Mouse (Mus musculus) MEL-GATA-1-ER (cell line): Measurements from ENCODE around the gene Atg16l2.

Experiments
- DNase-seq: peaks from one replicate; pipeline ENCODE4 v3.0.0-alpha.2; 2012; ENCODE audit warnings: low read depth; ENCODE audit errors: extremely low read depth

Gene Atg16l2

DNA sequence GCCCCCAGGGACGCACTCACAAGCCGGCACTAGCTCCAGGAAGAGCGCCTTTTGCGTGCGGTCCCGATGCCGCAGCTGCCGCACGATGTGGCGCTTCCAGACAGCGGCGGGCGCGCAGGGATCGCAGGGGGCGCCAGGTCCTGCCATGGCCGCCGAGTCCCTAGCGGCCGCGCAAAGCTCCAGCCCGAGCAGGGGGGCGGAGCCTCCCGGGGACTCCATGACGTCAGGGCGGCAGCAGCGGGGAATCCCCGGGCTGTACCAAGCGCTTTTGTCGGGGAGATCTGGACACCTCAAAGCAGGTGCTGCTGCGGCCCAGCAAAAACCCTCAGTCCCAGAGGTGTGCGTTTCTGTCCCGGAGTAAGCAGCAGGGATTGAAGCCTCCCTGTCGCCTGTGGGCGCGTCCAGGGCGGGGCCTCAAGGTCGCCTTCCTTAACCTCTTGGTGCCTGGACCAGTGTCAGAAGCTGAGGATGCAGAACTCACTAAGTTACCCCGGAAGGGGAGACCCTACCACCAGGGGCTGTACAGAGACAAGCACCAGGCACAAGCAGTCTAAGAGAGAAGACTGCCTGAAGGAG is at the start of gene Atg16l2:
Gene Atg16l2 (minus strand): TSS at position 371 of the 576 bp plus-strand sequence.
- peak; percentile 85 for DNase-seq

DNA sequence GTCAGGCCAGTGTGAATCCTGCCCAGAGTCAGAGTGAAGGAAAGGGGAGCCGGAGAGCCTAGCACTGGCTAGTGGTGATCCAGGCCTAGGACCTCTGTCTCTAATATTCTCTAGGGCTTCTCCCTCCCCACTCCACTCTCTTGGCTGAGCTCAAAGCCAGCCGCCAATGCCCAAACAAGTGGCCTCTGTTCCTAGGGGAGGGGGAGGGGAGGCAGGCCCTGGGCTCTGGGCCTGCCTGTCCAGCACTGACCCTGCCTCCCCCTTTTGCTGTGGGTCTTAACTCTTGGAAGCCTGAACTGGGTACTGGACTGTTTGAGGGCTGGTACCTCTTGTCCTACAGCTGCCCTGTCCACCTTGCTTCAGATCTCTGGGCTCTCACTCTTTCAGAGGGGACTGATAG is 47.8 kb upstream of the Atg16l2 start:
- DNase-seq, result no peak

- no peak for DNase-seq
These were observed 46.3 kb upstream of the Atg16l2 start for GRCm38 (mm10) chr7:101348312-101348711.

DNA sequence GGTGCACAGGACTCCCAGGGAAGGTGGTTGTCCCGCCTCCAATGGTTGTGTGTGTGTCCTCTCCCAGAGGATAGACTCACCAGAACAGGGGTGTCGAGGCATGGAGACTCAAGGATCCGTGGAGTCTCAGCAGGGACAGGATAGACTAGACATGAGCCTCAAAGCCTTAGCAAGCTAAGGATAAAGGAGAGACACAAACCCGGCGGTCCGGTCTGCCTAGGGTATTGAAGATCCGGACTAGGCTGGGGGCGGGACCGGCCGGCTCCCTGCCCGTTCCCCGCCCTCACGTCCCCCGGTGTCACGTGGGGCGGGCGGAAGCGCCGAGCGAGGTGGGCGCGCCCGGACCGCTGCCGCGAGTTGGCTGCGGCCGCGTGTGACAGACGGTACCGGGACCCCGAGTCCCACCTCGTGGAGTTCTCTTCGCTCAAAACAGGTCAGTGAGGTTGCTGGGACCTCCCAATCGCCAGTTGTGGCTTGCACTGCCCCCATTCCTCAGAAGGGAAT is 45.8 kb upstream of the Atg16l2 start, which contains the start of gene Arap1:
Gene Arap1 (plus strand): TSS at position 301 of the 504 bp plus-strand sequence.
- no peak for DNase-seq

DNA sequence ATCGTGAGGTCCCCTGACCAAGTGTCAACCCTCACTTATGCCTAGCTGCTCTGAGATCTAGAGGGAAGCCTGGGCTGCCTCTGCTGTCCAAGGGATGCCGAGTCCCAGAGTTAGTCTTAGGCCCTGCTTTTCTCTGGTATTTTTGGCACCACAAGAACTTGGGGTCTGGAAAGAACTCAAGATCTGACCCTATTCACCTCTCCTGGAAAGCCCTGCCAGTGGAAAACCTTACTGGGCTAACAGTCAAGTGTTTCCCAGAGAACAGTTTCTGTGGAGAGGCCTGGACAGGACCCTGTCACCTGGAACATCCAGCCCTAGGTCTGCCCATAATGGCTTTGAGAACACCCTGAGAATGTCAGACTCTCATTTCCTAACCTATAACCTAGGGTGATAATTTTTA is 44.9 kb upstream of the Atg16l2 start:
- DNase-seq, result no peak

DNA sequence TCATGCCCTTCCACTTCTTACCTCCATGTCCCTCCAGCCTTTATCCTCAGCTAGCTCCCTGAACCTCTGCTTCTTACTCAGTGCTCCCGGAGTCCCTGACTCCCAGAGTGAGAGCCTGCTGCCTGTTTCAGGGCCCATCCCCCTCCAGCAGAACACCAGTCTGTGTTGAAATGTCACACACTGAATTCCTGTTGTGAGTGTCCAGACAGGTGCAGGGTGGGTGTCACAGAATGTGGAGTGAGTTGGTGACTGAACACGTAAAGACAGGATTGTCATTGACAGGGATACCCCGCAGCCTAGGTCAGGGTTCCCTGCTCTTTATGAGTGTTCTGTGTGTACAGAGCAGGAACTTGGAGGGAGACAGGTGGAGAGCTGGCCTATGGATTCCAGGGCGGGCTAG is 42.8 kb upstream of the Atg16l2 start:
- no peak for DNase-seq

DNA sequence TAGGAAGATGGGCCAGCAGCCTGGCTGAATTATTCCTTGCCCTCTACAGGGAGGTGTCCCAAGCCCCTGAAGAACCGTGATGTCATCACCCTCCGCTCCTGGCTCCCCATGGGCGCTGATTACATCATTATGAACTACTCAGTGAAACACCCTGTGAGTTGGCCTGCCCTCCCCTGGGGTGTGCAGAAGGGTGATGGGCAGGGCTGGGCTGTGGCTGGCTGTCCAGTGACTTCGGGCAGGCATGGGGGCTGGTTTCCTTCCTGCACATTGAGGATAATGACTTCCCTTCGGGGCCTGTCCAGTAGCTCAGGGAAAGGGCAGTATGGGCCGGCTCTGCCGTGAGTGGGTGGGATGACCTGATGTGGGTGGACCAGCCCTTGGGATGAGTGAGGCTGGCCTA is 41.1 kb upstream of the Atg16l2 start:
- DNase-seq, result no peak

DNA sequence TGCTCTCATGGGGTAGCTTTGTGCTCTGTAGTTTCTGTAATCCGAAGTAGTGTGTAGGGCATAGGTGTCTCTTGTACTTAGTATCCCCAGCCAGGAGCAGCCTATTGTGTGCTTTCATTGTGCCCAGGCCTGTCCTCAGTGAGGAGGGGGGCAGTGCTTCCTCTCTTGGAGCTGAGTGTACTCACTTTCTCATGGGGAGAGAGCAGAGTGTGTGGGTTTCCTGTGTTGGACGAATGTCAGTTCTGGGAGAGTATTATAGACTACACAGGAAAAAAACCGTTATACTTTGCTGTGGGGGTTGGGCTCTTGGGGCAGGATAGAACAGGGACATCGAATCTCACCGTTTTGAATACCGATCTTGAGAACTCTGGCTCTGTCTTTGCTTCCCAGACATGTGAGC is 39.4 kb upstream of the Atg16l2 start:
- no peak for DNase-seq

DNA sequence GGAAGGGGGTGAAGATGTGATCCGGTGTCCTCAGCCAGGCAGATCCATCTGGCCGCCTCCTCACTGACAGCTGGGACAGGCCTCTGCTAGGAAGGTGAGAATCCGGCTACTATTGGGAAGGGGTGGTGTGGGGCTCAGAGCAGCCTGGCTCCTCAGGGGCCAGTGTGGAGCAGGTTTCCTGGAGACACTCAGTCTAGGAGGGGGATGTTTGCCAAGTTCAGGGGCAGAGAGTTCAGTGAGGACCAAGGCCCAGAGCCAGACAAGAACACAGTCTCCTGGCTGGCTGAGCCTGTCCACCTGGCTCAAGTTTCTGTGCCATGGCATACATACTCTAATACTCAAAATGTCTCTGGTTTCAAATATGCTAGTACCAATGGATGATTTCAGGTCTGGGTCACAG is 35.4 kb upstream of the Atg16l2 start:
- DNase-seq, result no peak

DNA sequence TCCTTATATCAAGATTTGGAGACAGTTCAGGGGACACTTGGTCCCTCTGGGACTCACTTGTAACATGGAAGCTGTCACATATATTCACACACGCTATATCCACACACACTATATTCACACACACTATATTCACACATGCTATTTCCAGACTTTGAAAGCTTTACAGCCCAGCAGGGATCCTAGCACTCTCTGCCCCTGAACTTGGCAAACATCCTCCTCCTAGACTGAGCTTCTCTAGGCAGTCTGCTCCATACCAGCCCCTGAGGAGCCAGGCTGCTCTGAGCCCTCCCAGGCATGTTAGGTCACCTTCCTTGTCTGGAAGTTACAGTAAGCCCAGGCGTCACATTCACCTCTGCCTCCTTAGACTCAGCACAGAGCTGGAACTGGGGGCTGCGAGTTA is 34.6 kb upstream of the Atg16l2 start:
- no peak for DNase-seq

DNA sequence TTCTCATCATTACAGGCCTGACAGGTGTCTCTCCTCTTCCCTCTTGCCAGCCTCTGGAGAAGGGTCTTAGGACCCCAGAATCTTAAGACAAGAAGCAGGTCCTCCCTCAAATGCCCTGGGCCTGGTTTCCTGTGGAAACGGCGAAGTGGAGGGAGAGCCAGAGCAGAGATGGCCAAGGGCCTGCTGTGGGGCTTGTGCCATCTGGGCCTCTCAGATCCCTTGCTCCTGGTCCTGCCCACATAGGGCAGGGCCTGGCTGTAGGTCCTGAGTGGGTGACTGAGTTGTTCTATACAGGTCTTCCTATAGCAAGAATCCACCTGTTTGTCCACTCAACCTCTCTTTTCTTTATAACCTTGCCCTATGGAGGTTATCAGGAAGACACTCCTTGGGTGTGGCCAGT is 33.2 kb upstream of the Atg16l2 start:
- DNase-seq, result no peak

- no peak for DNase-seq
These were observed 30.2 kb upstream of the Atg16l2 start for GRCm38 (mm10) chr7:101332045-101332831.

DNA sequence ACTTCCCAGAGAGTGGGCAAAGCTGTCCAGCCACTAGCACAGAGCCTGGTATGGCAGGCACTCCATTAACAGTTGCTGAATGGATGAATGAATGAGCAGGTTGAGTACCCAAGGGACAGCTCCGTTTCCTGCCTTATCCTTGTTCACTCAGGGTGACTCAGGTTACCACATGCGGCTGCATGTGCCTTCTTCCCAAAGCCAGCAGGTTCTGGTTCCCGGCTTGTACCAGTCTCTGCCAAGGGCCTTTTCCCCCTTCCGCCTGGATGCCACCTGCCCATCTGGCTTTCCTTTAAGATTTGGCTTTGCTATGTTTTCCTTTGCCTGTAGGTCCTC is 28.8 kb upstream of the Atg16l2 start:
- no peak for DNase-seq

GRCm38 (mm10) chr7:101330074-101330840 is 28.2 kb upstream of the Atg16l2 start:
- no peak for DNase-seq

GRCm38 (mm10) chr7:101329606-101330005 is 27.6 kb upstream of the Atg16l2 start:
- DNase-seq, result no peak

DNA sequence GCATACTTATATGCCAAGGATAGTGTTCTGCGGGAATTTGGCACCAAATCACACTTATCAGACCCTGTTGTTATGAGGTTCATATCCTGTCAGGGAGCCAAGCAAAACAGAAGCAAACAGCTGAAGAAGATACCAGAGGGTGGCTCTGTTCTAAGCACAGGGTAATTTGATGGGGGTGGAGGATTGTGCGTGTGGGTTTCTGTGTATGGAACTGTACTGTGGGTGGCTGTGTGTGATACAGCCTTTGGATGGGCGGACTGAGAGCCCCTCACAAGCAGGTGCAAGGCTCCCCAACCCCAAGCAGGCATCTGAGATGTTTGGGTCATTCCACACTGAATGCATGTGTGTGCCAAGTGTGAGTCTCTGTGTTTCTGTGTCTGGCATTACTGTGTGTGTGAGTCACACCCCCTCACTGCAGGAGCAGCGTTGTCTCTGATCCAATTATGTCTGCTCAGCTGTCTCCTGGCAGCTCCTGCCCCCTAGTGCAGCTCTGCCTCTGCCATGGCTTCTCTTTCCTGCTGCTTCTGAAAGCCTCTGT is 26.6 kb upstream of the Atg16l2 start:
- no peak for DNase-seq

DNA sequence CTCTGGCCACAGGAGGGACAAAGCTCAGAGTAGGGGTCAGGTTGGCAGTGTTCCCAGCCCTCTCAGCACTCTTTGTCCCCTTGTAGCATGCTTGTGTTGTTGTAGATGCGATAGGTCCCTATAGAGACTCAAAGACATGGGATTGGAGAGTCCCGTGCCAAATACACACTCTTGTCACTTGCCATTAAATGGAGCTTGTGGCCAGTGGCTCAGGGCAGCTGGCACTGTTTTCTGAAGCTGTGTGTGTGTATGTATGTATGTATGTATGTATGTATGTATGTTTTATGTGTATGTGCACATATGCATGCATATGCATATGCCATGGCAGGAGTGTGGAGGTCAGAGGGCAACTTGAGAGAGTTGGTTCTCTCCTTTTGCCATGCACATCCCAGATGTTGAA is 25.7 kb upstream of the Atg16l2 start:
- no peak for DNase-seq

GRCm38 (mm10) chr7:101327263-101327662 is 25.2 kb upstream of the Atg16l2 start:
- no peak for DNase-seq

GRCm38 (mm10) chr7:101326006-101326405 is 24.0 kb upstream of the Atg16l2 start:
- DNase-seq, result no peak

DNA sequence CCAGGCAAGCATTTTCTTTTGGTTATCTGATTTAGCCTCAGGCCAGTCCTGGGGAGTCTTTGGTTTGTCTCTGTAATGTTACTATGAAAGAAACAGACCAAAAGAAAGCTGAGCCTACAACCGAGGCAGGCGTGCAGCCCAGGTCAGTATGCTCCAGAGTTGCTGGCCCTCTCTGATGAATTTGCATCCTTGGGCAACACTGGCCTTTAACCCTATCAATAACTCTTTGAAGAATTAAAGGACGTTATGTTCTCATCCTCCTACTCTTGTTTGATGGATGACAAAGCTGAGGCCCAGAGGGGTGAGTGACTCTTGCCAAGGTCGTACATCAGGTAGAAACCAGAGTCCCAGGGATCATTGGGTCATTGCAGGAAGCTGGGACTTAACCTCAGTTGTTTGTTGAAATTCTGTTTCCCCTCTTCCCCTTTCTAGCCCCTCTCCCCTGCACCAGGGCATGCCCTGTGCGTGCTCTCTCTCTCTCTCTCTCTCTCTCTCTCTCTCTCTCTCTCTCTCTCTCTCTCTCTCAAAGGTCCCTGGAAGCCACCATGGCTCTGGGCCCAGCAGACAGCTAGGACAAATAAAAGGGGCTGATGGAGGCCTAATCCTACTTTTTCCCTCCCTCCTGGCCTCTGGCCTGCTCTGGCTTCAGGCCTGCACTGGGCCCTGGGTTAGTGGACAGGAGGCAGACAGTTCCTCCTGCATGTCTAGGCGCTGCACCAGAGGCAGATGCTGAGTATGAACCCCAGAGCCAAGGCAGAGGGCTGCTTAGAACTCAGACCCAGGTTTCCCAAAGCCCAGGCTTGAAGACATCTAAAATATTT is 22.3 kb upstream of the Atg16l2 start:
- no peak for DNase-seq

- DNase-seq, result no peak
These were observed 21.1 kb upstream of the Atg16l2 start for GRCm38 (mm10) chr7:101323141-101323594.
